Mouse (Mus musculus): ENCODE data around the gene Mthfsl. TPM values are rescaled to one million over a fixed set of nuclear protein-coding genes. Genes with fewer than 3 reads are reported as not detected.
A peak's percentile ranks its signal among the peaks of the same experiment; 100 is the strongest.
"Not testable (repeated sequence)": the region's sequence is repeated elsewhere in the genome, so short reads cannot be mapped to it uniquely, and the experiment has no call there.

Mthfsl gene
- 26.5 and 33.8 TPM in 2 replicates for polyA plus RNA-seq (2016; fragmentation: Nextera tagmentation; extraction: Ambion mirVana)

GRCm38 (mm10) chr9:88719989-88720537 lies at the start of gene Mthfsl:
Mthfsl (minus strand) TSS chr9:88720296.
- H3K27ac ChIP-seq = peak within 1 kb of the TSS; percentile 77; the same call in 1 of the 2 replicates
- H3K36me3 ChIP-seq; H3K27me3 ChIP-seq (ENCODE audit: low read depth, poor library complexity, severe bottlenecking); DNase-seq (ENCODE audit: low spot score); H3K9me3 ChIP-seq (replicated peaks); H3K4me1 ChIP-seq: not testable (repeated sequence)
- WGBS = 37% methylated on average over 11 of the region's 12 CpGs
- H3K4me3 ChIP-seq = peak within 1 kb of the TSS; percentile 39

GRCm38 (mm10) chr9:88769470-88769869 lies 49.4 kb upstream of the Mthfsl start:
- not testable (repeated sequence) for H3K4me3 ChIP-seq; H3K27me3 ChIP-seq (ENCODE audit: low read depth, poor library complexity, severe bottlenecking); H3K9me3 ChIP-seq (replicated peaks); DNase-seq (ENCODE audit: low spot score); H3K36me3 ChIP-seq; H3K27ac ChIP-seq; H3K4me1 ChIP-seq
- 83% methylated on average over 5 of the region's 5 CpGs for WGBS

GRCm38 (mm10) chr9:88746687-88747086 lies 26.6 kb upstream of the Mthfsl start:
- H3K9me3 ChIP-seq (replicated peaks); H3K4me1 ChIP-seq; H3K27ac ChIP-seq; H3K4me3 ChIP-seq; H3K36me3 ChIP-seq; DNase-seq (ENCODE audit: low spot score); H3K27me3 ChIP-seq (ENCODE audit: low read depth, poor library complexity, severe bottlenecking): not testable (repeated sequence)
- no CpG with 5 or more reads among the region's 2 CpGs for WGBS

GRCm38 (mm10) chr9:88746046-88746445 lies 25.9 kb upstream of the Mthfsl start:
- DNase-seq (ENCODE audit: low spot score); H3K4me3 ChIP-seq; H3K4me1 ChIP-seq; H3K9me3 ChIP-seq (replicated peaks); H3K27ac ChIP-seq; H3K36me3 ChIP-seq; H3K27me3 ChIP-seq (ENCODE audit: low read depth, poor library complexity, severe bottlenecking): not testable (repeated sequence)
- 71% methylated on average over 1 of the region's 2 CpGs for WGBS

- H3K4me1 ChIP-seq; H3K4me3 ChIP-seq; DNase-seq (ENCODE audit: low spot score); H3K27ac ChIP-seq; H3K36me3 ChIP-seq; H3K9me3 ChIP-seq (replicated peaks); H3K27me3 ChIP-seq (ENCODE audit: low read depth, poor library complexity, severe bottlenecking): not testable (repeated sequence)
These were observed 15.2 kb upstream of the Mthfsl start for GRCm38 (mm10) chr9:88735289-88735688.

- not testable (repeated sequence) for H3K9me3 ChIP-seq (replicated peaks); H3K4me3 ChIP-seq; H3K36me3 ChIP-seq; H3K27me3 ChIP-seq (ENCODE audit: low read depth, poor library complexity, severe bottlenecking); DNase-seq (ENCODE audit: low spot score); H3K27ac ChIP-seq; H3K4me1 ChIP-seq
- WGBS = 81% methylated on average over 1 of the region's 1 CpGs
These were observed 13.1 kb upstream of the Mthfsl start for GRCm38 (mm10) chr9:88733182-88733581.

- H3K27ac ChIP-seq; H3K36me3 ChIP-seq; H3K4me3 ChIP-seq; H3K4me1 ChIP-seq; H3K27me3 ChIP-seq (ENCODE audit: low read depth, poor library complexity, severe bottlenecking); DNase-seq (ENCODE audit: low spot score); H3K9me3 ChIP-seq (replicated peaks): not testable (repeated sequence)
- 96% methylated on average over 2 of the region's 3 CpGs for WGBS
These were observed 12.2 kb upstream of the Mthfsl start for GRCm38 (mm10) chr9:88732334-88732733.

- not testable (repeated sequence) for H3K9me3 ChIP-seq (replicated peaks); DNase-seq (ENCODE audit: low spot score); H3K27ac ChIP-seq; H3K27me3 ChIP-seq (ENCODE audit: low read depth, poor library complexity, severe bottlenecking); H3K4me3 ChIP-seq; H3K4me1 ChIP-seq; H3K36me3 ChIP-seq
- WGBS = 88% methylated on average over 5 of the region's 5 CpGs
These were observed 11.6 kb upstream of the Mthfsl start, which contains the start of gene Bcl2a1d for GRCm38 (mm10) chr9:88731728-88732127. Bcl2a1d (minus strand) TSS chr9:88731914.

- not testable (repeated sequence) for DNase-seq (ENCODE audit: low spot score); H3K27ac ChIP-seq; H3K9me3 ChIP-seq (replicated peaks); H3K4me1 ChIP-seq; H3K4me3 ChIP-seq; H3K36me3 ChIP-seq; H3K27me3 ChIP-seq (ENCODE audit: low read depth, poor library complexity, severe bottlenecking)
These were observed 8.2 kb upstream of the Mthfsl start for GRCm38 (mm10) chr9:88728311-88728710.

GRCm38 (mm10) chr9:88721628-88722027 lies 1.5 kb upstream of the Mthfsl start:
- not testable (repeated sequence) for H3K4me1 ChIP-seq; H3K4me3 ChIP-seq; H3K27me3 ChIP-seq (ENCODE audit: low read depth, poor library complexity, severe bottlenecking); H3K27ac ChIP-seq; DNase-seq (ENCODE audit: low spot score); H3K9me3 ChIP-seq (replicated peaks); H3K36me3 ChIP-seq

GRCm38 (mm10) chr9:88719073-88719921 lies 799 bp downstream of the Mthfsl start:
- DNase-seq (ENCODE audit: low spot score); H3K9me3 ChIP-seq (replicated peaks); H3K36me3 ChIP-seq; H3K4me1 ChIP-seq; H3K27me3 ChIP-seq (ENCODE audit: low read depth, poor library complexity, severe bottlenecking): not testable (repeated sequence)
- Histone ChIP-seq H3K4me3 (peak overlapping the region; percentile 39), H3K27ac (peak overlapping the region; percentile 77; the same call in 1 of the 2 replicates)
- 18% methylated on average over 10 of the region's 46 CpGs for WGBS

GRCm38 (mm10) chr9:88718593-88718992 lies 1.5 kb downstream of the Mthfsl start:
- H3K4me1 ChIP-seq; H3K27me3 ChIP-seq (ENCODE audit: low read depth, poor library complexity, severe bottlenecking); DNase-seq (ENCODE audit: low spot score); H3K36me3 ChIP-seq; H3K9me3 ChIP-seq (replicated peaks); H3K27ac ChIP-seq; H3K4me3 ChIP-seq: not testable (repeated sequence)
- 85% methylated on average over 5 of the region's 5 CpGs for WGBS

- peak; percentile 29 for DNase-seq (ENCODE audit: low spot score)
- not testable (repeated sequence) for H3K4me1 ChIP-seq; H3K27ac ChIP-seq; H3K36me3 ChIP-seq; H3K27me3 ChIP-seq (ENCODE audit: low read depth, poor library complexity, severe bottlenecking); H3K9me3 ChIP-seq (replicated peaks); H3K4me3 ChIP-seq
- 37% methylated on average over 2 of the region's 2 CpGs for WGBS
These were observed 2.0 kb downstream of the Mthfsl start for GRCm38 (mm10) chr9:88718140-88718539.

GRCm38 (mm10) chr9:88714515-88714914 lies 5.6 kb downstream of the Mthfsl start:
- WGBS = 91% methylated on average over 5 of the region's 5 CpGs
- H3K36me3 ChIP-seq; H3K9me3 ChIP-seq (replicated peaks); H3K4me1 ChIP-seq; H3K4me3 ChIP-seq; H3K27me3 ChIP-seq (ENCODE audit: low read depth, poor library complexity, severe bottlenecking); H3K27ac ChIP-seq; DNase-seq (ENCODE audit: low spot score): not testable (repeated sequence)

All from limb, embryonic 10.5 days (tissue).